24 mouse cellular contexts compared by ENCODE assay signal in the genomic region with DNA sequence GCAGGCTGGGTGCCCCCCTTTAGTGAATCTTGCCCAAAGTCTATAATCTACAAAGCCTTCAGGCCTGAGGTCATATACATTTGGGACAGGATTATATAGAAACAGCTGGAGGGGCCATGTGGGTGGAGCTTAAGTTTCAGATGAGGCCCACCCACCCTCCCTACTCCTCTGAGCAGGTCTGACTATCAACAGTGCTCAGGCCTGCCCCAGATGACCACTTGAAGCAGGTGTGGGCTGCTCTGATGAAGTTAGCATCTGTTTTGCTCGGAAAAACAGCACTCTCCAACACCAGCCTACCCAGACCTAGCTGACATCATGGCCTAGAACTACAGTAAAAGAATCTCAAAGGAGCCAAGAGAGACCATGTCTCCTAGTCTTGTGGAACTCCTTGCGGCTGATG.
DNase-seq lines count a peak whose midpoint lies in the region; ATAC-seq and TF ChIP-seq lines count a peak whose summit lies in the region.
"Had no signal": no experiment of that assay in that cellular context is flagged by ENCODE, and none has a peak within 500 bp of the region (broad histone marks: within the 10 kb centered on the region; RNA-seq: fewer than 3 reads in every experiment).

No protein-coding gene starts in this region.

- no peak overlapping the region for H3K27ac ChIP-seq in kidney, embryonic 16.5 days (ENCODE audit: low read length)
- H3K27ac ChIP-seq in kidney, embryonic 14.5 days (ENCODE audit: low read depth, low read length) = no peak overlapping the region
- H3K27ac ChIP-seq in embryonic facial prominence, embryonic 13.5 days = no peak overlapping the region
- H3K27ac ChIP-seq in limb, embryonic 10.5 days = 0 out of 2 replicates have a peak overlapping the region, but pooled peaks have one; percentile 17
- H3K27ac ChIP-seq in limb, embryonic 14.5 days (replicated peaks; ENCODE audit: low read depth, low read length) = no peak overlapping the region
- H3K27ac ChIP-seq in forebrain, embryonic 11.5 days (ENCODE audit: low read depth, low read length) = no peak overlapping the region
- H3K27ac ChIP-seq: embryonic facial prominence, embryonic 12.5 days; embryonic facial prominence, embryonic 15.5 days; forebrain, embryonic 10.5 days; forebrain, embryonic 13.5 days; forebrain, embryonic 15.5 days had no signal

- no peaks in the 10 kb centered on the region for H3K27me3 ChIP-seq in kidney, embryonic 16.5 days (ENCODE audit: insufficient read depth, low read length)
- H3K27me3 ChIP-seq in kidney, embryonic 14.5 days (ENCODE audit: control insufficient read depth, insufficient read depth, low read length) = no peaks in the 10 kb centered on the region
- no peaks in the 10 kb centered on the region for H3K27me3 ChIP-seq in embryonic facial prominence, embryonic 13.5 days
- no peaks in the 10 kb centered on the region for H3K27me3 ChIP-seq in limb, embryonic 10.5 days (ENCODE audit: low read depth, poor library complexity, severe bottlenecking)
- no peaks in the 10 kb centered on the region for H3K27me3 ChIP-seq in limb, embryonic 14.5 days (ENCODE audit: control insufficient read depth, insufficient read depth, low read length)
- H3K27me3 ChIP-seq in forebrain, embryonic 11.5 days (ENCODE audit: control insufficient read depth, insufficient read depth, low read length) = no peaks in the 10 kb centered on the region
- H3K27me3 ChIP-seq: embryonic facial prominence, embryonic 12.5 days; embryonic facial prominence, embryonic 15.5 days; forebrain, embryonic 13.5 days; forebrain, embryonic 15.5 days had no signal

- no peaks in the 10 kb centered on the region for H3K36me3 ChIP-seq in kidney, embryonic 16.5 days (ENCODE audit: insufficient read depth, low read length)
- no peaks in the 10 kb centered on the region for H3K36me3 ChIP-seq in kidney, embryonic 14.5 days (ENCODE audit: control insufficient read depth, insufficient read depth, low read length)
- H3K36me3 ChIP-seq in embryonic facial prominence, embryonic 13.5 days = no peaks in the 10 kb centered on the region
- H3K36me3 ChIP-seq in limb, embryonic 10.5 days = no peaks in the 10 kb centered on the region
- H3K36me3 ChIP-seq in limb, embryonic 14.5 days (ENCODE audit: control insufficient read depth, insufficient read depth, low read length) = no peaks in the 10 kb centered on the region
- no peaks in the 10 kb centered on the region for H3K36me3 ChIP-seq in forebrain, embryonic 11.5 days (ENCODE audit: control insufficient read depth, insufficient read depth, low read length)
- H3K36me3 ChIP-seq: embryonic facial prominence, embryonic 12.5 days; embryonic facial prominence, embryonic 15.5 days; forebrain, embryonic 15.5 days had no signal

- H3K4me1 ChIP-seq in kidney, embryonic 16.5 days (ENCODE audit: insufficient read depth, low read length) = peaks cover 11% of the 10 kb centered on the region
- 0 out of 2 replicates have a peak, but pooled peaks cover 13% of the 10 kb centered on the region for H3K4me1 ChIP-seq in kidney, embryonic 14.5 days (ENCODE audit: control insufficient read depth, insufficient read depth, low read length)
- H3K4me1 ChIP-seq in embryonic facial prominence, embryonic 13.5 days = peaks cover 10% of the 10 kb centered on the region; the same call in 1 of the 2 replicates
- peaks cover 20% of the 10 kb centered on the region for H3K4me1 ChIP-seq in limb, embryonic 10.5 days
- peaks cover 17% of the 10 kb centered on the region for H3K4me1 ChIP-seq in limb, embryonic 14.5 days (ENCODE audit: control insufficient read depth, insufficient read depth, low read length)
- H3K4me1 ChIP-seq in forebrain, embryonic 11.5 days (replicated peaks; ENCODE audit: control insufficient read depth, insufficient read depth, low read length) = no peaks in the 10 kb centered on the region
- H3K4me1 ChIP-seq: embryonic facial prominence, embryonic 12.5 days; forebrain, embryonic 10.5 days; forebrain, embryonic 13.5 days; forebrain, embryonic 15.5 days had no signal

- no peak overlapping the region for H3K4me2 ChIP-seq in kidney, embryonic 16.5 days (replicated peaks; ENCODE audit: low read depth, low read length)
- H3K4me2 ChIP-seq in kidney, embryonic 14.5 days (replicated peaks; ENCODE audit: low read depth, low read length) = no peak overlapping the region
- no peak overlapping the region for H3K4me2 ChIP-seq in embryonic facial prominence, embryonic 13.5 days
- no peak overlapping the region for H3K4me2 ChIP-seq in limb, embryonic 14.5 days (replicated peaks; ENCODE audit: low read depth, low read length, severe bottlenecking)
- no peak overlapping the region for H3K4me2 ChIP-seq in forebrain, embryonic 11.5 days (ENCODE audit: low read depth, low read length, severe bottlenecking)
- H3K4me2 ChIP-seq: embryonic facial prominence, embryonic 12.5 days; embryonic facial prominence, embryonic 15.5 days; forebrain, embryonic 13.5 days; forebrain, embryonic 15.5 days had no signal

- H3K9ac ChIP-seq in kidney, embryonic 16.5 days (replicated peaks; ENCODE audit: low read length) = no peak overlapping the region
- H3K9ac ChIP-seq in kidney, embryonic 14.5 days (ENCODE audit: low read depth, low read length) = no peak overlapping the region
- no peak overlapping the region for H3K9ac ChIP-seq in embryonic facial prominence, embryonic 13.5 days
- H3K9ac ChIP-seq in limb, embryonic 14.5 days (ENCODE audit: low read depth, low read length, severe bottlenecking) = no peak overlapping the region
- H3K9ac ChIP-seq in forebrain, embryonic 11.5 days (ENCODE audit: low read length) = no peak overlapping the region
- H3K9ac ChIP-seq: embryonic facial prominence, embryonic 12.5 days; embryonic facial prominence, embryonic 15.5 days; forebrain, embryonic 13.5 days; forebrain, embryonic 15.5 days; forebrain, postnatal 0 days had no signal

- WGBS in kidney, embryonic 16.5 days = 84% methylated on average over 2 of the region's 2 CpGs
- WGBS in kidney, embryonic 14.5 days = 89% methylated on average over 2 of the region's 2 CpGs
- 94% methylated on average over 2 of the region's 2 CpGs for WGBS in embryonic facial prominence, embryonic 13.5 days
- 80% methylated on average over 2 of the region's 2 CpGs for WGBS in limb, embryonic 10.5 days
- 71% methylated on average over 2 of the region's 2 CpGs for WGBS in limb, embryonic 14.5 days
- 88% methylated on average over 2 of the region's 2 CpGs for WGBS in forebrain, embryonic 11.5 days

- TF ChIP-seq POLR2A in limb, embryonic 14.5 days (IDR thresholded peaks at IDR 0.05; ENCODE audit: borderline replicate concordance, extremely low read depth, insufficient read depth, insufficient read length) = no peak

- DNase-seq in limb, embryonic 10.5 days (ENCODE audit: low spot score) = no peak
- no peak for DNase-seq in limb, embryonic 14.5 days (ENCODE audit: low spot score)
- DNase-seq in forebrain, embryonic 11.5 days (ENCODE audit: low spot score) = no peak
- DNase-seq in embryo, embryonic 9.5 days (ENCODE audit: extremely low spot score) = no peak
- DNase-seq: adrenal gland, adult 2 months; adrenal gland, postnatal 10 days; adrenal gland, postnatal 25 days; cerebellum, adult 11 months; cerebellum, adult 18-20 months; cerebellum, adult 8-10 months; cerebellum, adult 9-11 months; cerebellum, postnatal 14 days; cerebellum, postnatal 36 days; embryo, embryonic 11 days; forebrain, postnatal 0 days had no signal

- 0 out of 2 replicates have a peak, but pooled peaks cover 8% of the 10 kb centered on the region for H3K9me3 ChIP-seq in kidney, embryonic 16.5 days (ENCODE audit: low read length)
- peaks cover 5% of the 10 kb centered on the region; the same call in 1 of the 2 replicates for H3K9me3 ChIP-seq in kidney, embryonic 14.5 days (ENCODE audit: control insufficient read depth, low read length)
- H3K9me3 ChIP-seq in embryonic facial prominence, embryonic 13.5 days = peaks cover 10% of the 10 kb centered on the region; the same call in 1 of the 2 replicates
- no peaks in the 10 kb centered on the region for H3K9me3 ChIP-seq in limb, embryonic 10.5 days (replicated peaks)
- no peaks in the 10 kb centered on the region; the same call in 1 of the 2 replicates for H3K9me3 ChIP-seq in limb, embryonic 14.5 days (ENCODE audit: control insufficient read depth, low read length)
- peaks cover 3% of the 10 kb centered on the region; the same call in 1 of the 2 replicates for H3K9me3 ChIP-seq in forebrain, embryonic 11.5 days (ENCODE audit: control insufficient read depth, low read length)
- H3K9me3 ChIP-seq: embryonic facial prominence, embryonic 12.5 days; embryonic facial prominence, embryonic 15.5 days; forebrain, embryonic 15.5 days had no signal

- no peak overlapping the region for H3K4me3 ChIP-seq in kidney, embryonic 16.5 days (ENCODE audit: low read length)
- no peak overlapping the region for H3K4me3 ChIP-seq in kidney, embryonic 14.5 days (ENCODE audit: low read length)
- H3K4me3 ChIP-seq in embryonic facial prominence, embryonic 13.5 days = no peak overlapping the region
- H3K4me3 ChIP-seq in limb, embryonic 10.5 days = no peak overlapping the region
- no peak overlapping the region for H3K4me3 ChIP-seq in limb, embryonic 14.5 days (replicated peaks; ENCODE audit: low read length)
- no peak overlapping the region for H3K4me3 ChIP-seq in forebrain, embryonic 11.5 days (ENCODE audit: low read depth, low read length)
- H3K4me3 ChIP-seq: embryonic facial prominence, embryonic 12.5 days; embryonic facial prominence, embryonic 15.5 days; erythroblast, embryonic 14.5 days; forebrain, embryonic 10.5 days; forebrain, embryonic 13.5 days; forebrain, embryonic 15.5 days had no signal

- ATAC-seq in kidney, embryonic 16.5 days (ENCODE audit: low FRiP score, low TSS enrichment) = 0 out of 2 replicates have a peak, but pooled peaks have one; percentile 26
- no peak for ATAC-seq in kidney, embryonic 14.5 days (ENCODE audit: low FRiP score, low TSS enrichment)
- peak; percentile 52; the same call in 1 of the 2 replicates for ATAC-seq in embryonic facial prominence, embryonic 13.5 days (ENCODE audit: insufficient number of reproducible peaks, insufficient read depth, low FRiP score, low TSS enrichment, low read depth)
- peak; percentile 71 for ATAC-seq in limb, embryonic 14.5 days (ENCODE audit: low FRiP score, low read depth)
- ATAC-seq in forebrain, embryonic 11.5 days (replicated peaks; ENCODE audit: low FRiP score) = no peak
- ATAC-seq: forebrain, embryonic 13.5 days; forebrain, embryonic 15.5 days; forebrain, postnatal 0 days had no signal

Comparison
In these comparisons a context has a peak if more than half of its experiments do, and no peak if none do; other contexts are left out.
1. ATAC-seq: peak in kidney, embryonic 16.5 days (single experiment), embryonic facial prominence, embryonic 13.5 days (single experiment) and limb, embryonic 14.5 days (single experiment); none in kidney, embryonic 14.5 days (single experiment) and forebrain, embryonic 11.5 days (single experiment).